Mouse (Mus musculus) embryonic facial prominence, embryonic 11.5 days (tissue): ENCODE data around the gene Cacna1c. TPM values are rescaled to one million over a fixed set of nuclear protein-coding genes. Genes with fewer than 3 reads are reported as not detected.

Source experiments
- ATAC-seq: fragments of 200-750 bp; cut with Nextera tagmentation; replicated peaks from 2 replicates; pipeline ENCODE4 v1.8.0; 2017; ENCODE audit warnings: low read depth; ENCODE audit not compliant: insufficient number of reproducible peaks, low FRiP score, low TSS enrichment
- DNase-seq: peaks from one replicate; pipeline ENCODE4 v3.0.0-alpha.2; 2015; ENCODE audit warnings: low spot score
- H3K27ac ChIP-seq: fragments of 300-500 bp; sonication (generic); replicated peaks from 2 replicates; pipeline ENCODE4 v1.5.1; 2014; ENCODE audit warnings: mild to moderate bottlenecking, low read depth, low read length, control low read depth
- H3K27me3 ChIP-seq: fragments of 300-500 bp; sonication (generic); 2 replicates; pipeline ENCODE4 v1.6.1; 2014; ENCODE audit warnings: mild to moderate bottlenecking, low read length, moderate library complexity, mixed read lengths; ENCODE audit not compliant: control insufficient read depth, insufficient read depth
- H3K36me3 ChIP-seq: fragments of 300-500 bp; sonication (generic); replicated peaks from 2 replicates; pipeline ENCODE4 v1.6.1; 2014; ENCODE audit warnings: low read depth, mild to moderate bottlenecking, low read length, moderate library complexity, mixed read lengths; ENCODE audit not compliant: control insufficient read depth, insufficient read depth
- H3K4me1 ChIP-seq: fragments of 300-500 bp; sonication (generic); 2 replicates; pipeline ENCODE4 v1.6.1; 2014; ENCODE audit warnings: low read length, mixed read lengths; ENCODE audit not compliant: control insufficient read depth, insufficient read depth
- H3K4me2 ChIP-seq: fragments of 300-500 bp; sonication (generic); 2 replicates; pipeline ENCODE4 v1.6.1; 2014; ENCODE audit warnings: low read depth, mild to moderate bottlenecking, control low read depth, low read length, moderate library complexity
- H3K4me3 ChIP-seq: fragments of 300-500 bp; sonication (generic); 2 replicates; pipeline ENCODE4 v1.5.1; 2014; ENCODE audit warnings: low read depth, low read length, control low read depth
- H3K9ac ChIP-seq: fragments of 300-500 bp; sonication (generic); replicated peaks from 2 replicates; pipeline ENCODE4 v1.6.1; 2014; ENCODE audit warnings: mild to moderate bottlenecking, control low read depth, low read length
- H3K9me3 ChIP-seq: fragments of 300-500 bp; sonication (generic); replicated peaks from 2 replicates; pipeline ENCODE4 v1.6.1; 2016; ENCODE audit warnings: mild to moderate bottlenecking, low read length, inconsistent platforms, mixed read lengths; ENCODE audit not compliant: control insufficient read depth
- WGBS: fragments of 180-500 bp; shearing (Covaris S2); extraction: QIAGEN DNeasy Blood & Tissue Kit; methylation state at CpG from one replicate; pipeline ENCODE4 v1.1.7; 2014; 5-methylcytosine and 5-hydroxymethylcytosine counted together
- polyA plus RNA-seq: library from polyadenylated mRNA; unstranded; fragments of >200 nt; fragmentation: Nextera tagmentation; extraction: Ambion mirVana; gene quantifications from 2 replicates; pipeline ENCODE4 v1.2.1, GENCODE M21; 2014

The Cacna1c gene
- polyA plus RNA-seq, 1 experiment from 2014 or later = 4.3 TPM

DNA sequence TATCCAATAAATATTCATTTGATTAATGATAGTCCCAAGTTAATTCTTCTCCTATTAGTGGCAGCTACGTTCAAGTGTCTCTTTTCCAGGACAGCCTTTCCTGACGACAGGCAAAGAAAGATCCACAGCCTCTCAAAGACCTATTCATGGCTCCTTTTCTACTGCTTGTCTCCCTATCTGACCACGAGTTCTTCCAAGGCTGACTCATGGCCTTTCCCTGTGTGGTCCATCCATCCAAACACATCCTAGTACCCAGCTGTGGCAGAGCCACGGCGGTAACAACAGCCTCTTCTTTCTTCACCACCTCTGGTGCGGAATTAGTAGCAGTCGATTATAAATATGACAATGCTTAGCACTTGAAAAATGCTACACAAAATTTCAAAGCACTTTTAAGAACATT lies 155.3 kb downstream of the Cacna1c start:
- Histone ChIP-seq H3K27ac (no peak overlapping the region), H3K4me3 (no peak overlapping the region), H3K36me3 (no peaks in the 10 kb centered on the region), H3K4me2 (no peak overlapping the region), H3K9ac (no peak overlapping the region), H3K4me1 (no peaks in the 10 kb centered on the region), H3K27me3 (no peaks in the 10 kb centered on the region), H3K9me3 (no peaks in the 10 kb centered on the region)
- ATAC-seq (no peak), DNase-seq (no peak)
- WGBS = 49% methylated on average over 7 of the region's 7 CpGs

DNA sequence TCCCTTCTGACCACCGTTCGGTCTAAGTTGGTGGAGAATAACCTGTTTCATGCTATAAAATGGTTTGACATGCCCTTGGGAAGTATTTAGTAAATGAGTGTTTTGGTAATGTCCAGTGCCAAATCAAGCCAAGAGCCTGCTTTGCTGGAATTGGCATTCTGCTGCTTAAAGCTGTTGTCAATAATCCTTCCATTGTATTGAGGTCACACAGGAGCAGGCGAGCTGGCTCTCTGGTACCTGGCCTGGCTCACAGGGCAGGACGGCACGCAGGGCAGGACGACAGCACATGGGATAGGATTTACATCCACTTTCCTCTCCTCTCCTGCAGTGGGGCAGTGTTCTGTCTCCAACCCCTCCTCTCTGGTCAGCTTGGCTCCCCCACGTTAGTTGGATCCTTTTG lies 156.4 kb downstream of the Cacna1c start:
- no peaks in the 10 kb centered on the region for H3K9me3 ChIP-seq
- H3K27me3 ChIP-seq = no peaks in the 10 kb centered on the region
- H3K4me3 ChIP-seq = no peak overlapping the region
- WGBS = 65% methylated on average over 7 of the region's 7 CpGs
- H3K36me3 ChIP-seq = no peaks in the 10 kb centered on the region
- no peaks in the 10 kb centered on the region for H3K4me1 ChIP-seq
- H3K27ac ChIP-seq = no peak overlapping the region
- DNase-seq (no peak), ATAC-seq (no peak)
- H3K4me2 ChIP-seq = no peak overlapping the region
- no peak overlapping the region for H3K9ac ChIP-seq

DNA sequence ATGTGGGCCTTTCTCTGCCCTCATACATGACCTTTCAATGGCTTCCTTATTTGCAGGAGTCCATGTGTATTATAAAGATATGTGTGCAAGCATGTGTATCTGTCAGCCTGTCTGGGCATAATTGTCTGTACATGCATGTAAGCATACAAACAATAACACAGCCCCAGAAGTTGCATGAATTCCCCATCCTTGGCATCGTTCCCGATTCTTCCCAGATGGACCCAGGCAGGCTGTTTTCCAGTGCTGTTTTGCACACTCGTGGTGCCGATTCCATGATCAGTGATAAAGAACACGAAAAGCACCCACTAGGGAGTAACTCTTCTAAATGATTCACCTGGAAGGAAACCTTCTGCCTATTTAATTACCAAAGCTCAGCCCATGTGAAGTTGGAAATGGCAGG lies 156.9 kb downstream of the Cacna1c start:
- H3K27me3 ChIP-seq = no peaks in the 10 kb centered on the region
- no peak overlapping the region for H3K9ac ChIP-seq
- H3K4me3 ChIP-seq = no peak overlapping the region
- H3K36me3 ChIP-seq = no peaks in the 10 kb centered on the region
- DNase-seq (no peak), ATAC-seq (no peak)
- no peak overlapping the region for H3K4me2 ChIP-seq
- no peak overlapping the region for H3K27ac ChIP-seq
- no peaks in the 10 kb centered on the region for H3K9me3 ChIP-seq
- WGBS = 87% methylated on average over 5 of the region's 5 CpGs
- no peaks in the 10 kb centered on the region for H3K4me1 ChIP-seq

DNA sequence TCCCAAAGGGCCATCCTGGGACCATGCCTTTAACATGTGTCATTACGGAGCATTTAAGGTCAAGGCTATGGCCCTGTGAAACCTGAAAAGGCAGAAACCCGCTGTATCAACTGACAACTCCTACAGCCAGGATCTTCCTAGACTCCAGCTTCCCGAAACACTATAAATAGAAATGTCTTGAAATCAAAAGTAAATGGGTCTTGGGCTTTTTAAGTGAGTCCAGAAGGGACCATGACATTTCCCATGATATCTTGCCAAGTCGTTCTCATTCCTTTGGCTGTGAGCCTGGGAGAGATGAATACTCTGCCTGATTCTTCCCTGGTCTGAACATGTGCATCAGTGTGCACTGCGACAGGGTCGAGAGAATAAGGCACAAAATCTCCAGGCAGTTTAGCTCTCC lies 158.4 kb downstream of the Cacna1c start:
- no peak for ATAC-seq
- H3K9ac ChIP-seq = no peak overlapping the region
- no peak overlapping the region for H3K27ac ChIP-seq
- H3K4me1 ChIP-seq = no peaks in the 10 kb centered on the region
- no peaks in the 10 kb centered on the region for H3K9me3 ChIP-seq
- no peak overlapping the region for H3K4me3 ChIP-seq
- H3K4me2 ChIP-seq = no peak overlapping the region
- no peaks in the 10 kb centered on the region for H3K27me3 ChIP-seq
- H3K36me3 ChIP-seq = no peaks in the 10 kb centered on the region
- WGBS = 88% methylated on average over 6 of the region's 6 CpGs
- DNase-seq = no peak

DNA sequence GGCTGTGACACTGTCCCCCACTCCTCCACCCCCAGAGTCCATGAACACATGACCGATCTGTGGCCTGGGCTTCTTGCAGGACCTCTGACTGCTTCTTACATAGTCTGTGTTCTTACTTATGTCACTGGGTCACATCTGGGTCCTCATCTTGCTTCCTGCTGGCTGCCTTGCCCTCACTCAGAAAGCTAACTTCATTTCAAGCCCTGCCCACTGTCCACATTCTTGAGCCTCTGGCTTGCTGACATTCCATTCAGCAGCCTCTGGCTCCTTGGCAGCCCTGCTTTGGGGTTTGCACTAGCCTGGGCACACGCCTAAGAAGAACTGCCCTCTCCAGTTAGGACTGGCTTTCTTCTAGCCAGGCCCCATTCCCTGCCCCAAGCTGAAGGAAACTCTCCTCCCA lies 159.2 kb downstream of the Cacna1c start:
- Histone ChIP-seq H3K9me3 (no peaks in the 10 kb centered on the region), H3K27me3 (no peaks in the 10 kb centered on the region), H3K4me3 (no peak overlapping the region), H3K9ac (no peak overlapping the region), H3K4me1 (no peaks in the 10 kb centered on the region), H3K36me3 (no peaks in the 10 kb centered on the region), H3K27ac (no peak overlapping the region), H3K4me2 (no peak overlapping the region)
- ATAC-seq = no peak
- no peak for DNase-seq
- 55% methylated on average over 2 of the region's 2 CpGs for WGBS

DNA sequence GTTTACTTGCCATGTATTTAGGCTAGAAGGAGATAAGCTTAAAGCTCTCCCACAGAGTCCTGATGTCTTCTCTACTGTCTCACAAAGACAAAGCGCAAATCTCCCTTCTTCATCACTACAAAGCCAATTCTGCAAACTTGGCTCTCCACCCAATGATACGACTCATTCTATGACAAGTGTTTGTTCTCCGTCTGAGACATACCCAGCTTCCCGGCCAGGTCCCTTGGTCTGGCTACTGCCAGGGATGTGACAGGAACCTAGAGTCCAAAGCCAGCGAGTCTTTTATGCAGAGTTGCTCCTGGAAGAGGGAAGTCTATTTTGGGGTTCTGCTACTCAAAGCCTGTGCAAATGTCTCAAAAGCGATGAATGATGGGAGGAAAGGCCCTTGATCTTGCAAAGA lies 160.9 kb downstream of the Cacna1c start:
- Histone ChIP-seq H3K36me3 (no peaks in the 10 kb centered on the region), H3K9ac (no peak overlapping the region), H3K4me1 (no peaks in the 10 kb centered on the region), H3K9me3 (no peaks in the 10 kb centered on the region), H3K27me3 (no peaks in the 10 kb centered on the region), H3K4me2 (no peak overlapping the region), H3K4me3 (no peak overlapping the region), H3K27ac (no peak overlapping the region)
- no peak for ATAC-seq
- no peak for DNase-seq
- 92% methylated on average over 6 of the region's 6 CpGs for WGBS

DNA sequence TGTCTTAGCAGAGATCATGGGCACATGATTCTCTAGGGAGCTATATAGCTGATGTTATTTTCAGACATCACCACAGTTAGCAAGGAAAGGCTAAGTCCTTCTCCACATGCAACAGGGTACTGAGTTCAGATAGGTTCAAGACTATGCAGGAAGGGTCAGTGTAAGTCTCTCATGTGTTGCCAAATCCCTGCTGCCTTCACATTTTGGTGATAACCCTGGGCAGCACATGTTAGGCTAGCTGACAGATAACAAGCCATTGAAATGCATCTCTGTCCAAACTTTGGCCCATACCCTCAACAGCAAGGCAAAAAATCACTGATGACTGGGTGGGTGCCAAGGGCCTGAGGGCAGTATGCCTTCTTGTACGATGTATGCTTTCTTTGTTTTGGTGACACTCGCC lies 161.3 kb downstream of the Cacna1c start:
- ATAC-seq (no peak), DNase-seq (no peak)
- H3K27me3 ChIP-seq = no peaks in the 10 kb centered on the region
- no peak overlapping the region for H3K27ac ChIP-seq
- no peak overlapping the region for H3K4me3 ChIP-seq
- H3K36me3 ChIP-seq = no peaks in the 10 kb centered on the region
- no peaks in the 10 kb centered on the region for H3K9me3 ChIP-seq
- H3K4me2 ChIP-seq = no peak overlapping the region
- no peak overlapping the region for H3K9ac ChIP-seq
- WGBS = 78% methylated on average over 2 of the region's 2 CpGs
- no peaks in the 10 kb centered on the region for H3K4me1 ChIP-seq

DNA sequence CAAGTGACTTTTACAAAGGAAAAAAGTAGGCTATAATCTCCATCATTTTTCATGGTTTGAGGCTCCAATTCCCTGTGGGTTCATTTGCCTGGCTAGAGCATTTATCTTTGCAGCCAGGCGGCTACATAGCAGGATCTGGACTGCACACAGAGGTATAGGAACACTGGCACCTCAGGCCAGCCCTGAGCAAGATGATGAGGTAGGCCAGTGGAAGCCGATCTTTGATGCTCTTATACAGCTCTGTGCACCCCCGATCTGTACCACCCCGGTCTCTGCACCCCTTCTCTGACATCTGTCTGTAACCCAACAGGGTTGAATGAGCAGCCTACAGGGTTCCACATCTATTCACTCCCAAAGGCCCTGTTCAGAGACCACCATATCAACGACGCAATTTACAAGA lies 168.3 kb downstream of the Cacna1c start:
- H3K27ac ChIP-seq = no peak overlapping the region
- no peak overlapping the region for H3K9ac ChIP-seq
- ATAC-seq (no peak), DNase-seq (no peak)
- H3K4me3 ChIP-seq = no peak overlapping the region
- H3K27me3 ChIP-seq = no peaks in the 10 kb centered on the region
- no peaks in the 10 kb centered on the region for H3K36me3 ChIP-seq
- H3K4me2 ChIP-seq = no peak overlapping the region
- 84% methylated on average over 6 of the region's 6 CpGs for WGBS
- H3K4me1 ChIP-seq = no peaks in the 10 kb centered on the region
- H3K9me3 ChIP-seq = no peaks in the 10 kb centered on the region

DNA sequence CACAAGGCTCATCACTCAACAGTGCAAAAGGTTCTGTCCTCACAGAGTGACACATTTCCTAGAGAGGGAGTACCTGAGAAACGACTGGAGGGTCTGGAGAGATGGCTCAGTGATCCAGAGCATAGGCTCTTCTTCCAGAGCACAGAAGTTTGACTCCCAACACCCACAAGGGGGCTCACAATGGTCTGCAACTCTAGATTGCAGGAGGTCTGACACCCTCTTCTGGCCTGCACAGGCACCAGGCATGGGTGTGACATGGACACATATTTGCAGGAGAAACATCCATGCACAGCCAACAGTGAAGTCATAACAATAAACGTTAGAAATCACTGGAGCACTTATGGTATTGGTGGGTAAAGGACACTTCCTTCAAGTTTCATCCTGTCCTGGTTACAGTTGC lies 173.4 kb downstream of the Cacna1c start:
- H3K27me3 ChIP-seq = no peaks in the 10 kb centered on the region
- no peak overlapping the region for H3K27ac ChIP-seq
- no peaks in the 10 kb centered on the region for H3K9me3 ChIP-seq
- H3K4me2 ChIP-seq = no peak overlapping the region
- 65% methylated on average over 2 of the region's 2 CpGs for WGBS
- H3K9ac ChIP-seq = no peak overlapping the region
- H3K4me3 ChIP-seq = no peak overlapping the region
- H3K4me1 ChIP-seq = no peaks in the 10 kb centered on the region
- no peaks in the 10 kb centered on the region for H3K36me3 ChIP-seq
- DNase-seq (no peak), ATAC-seq (no peak)
